Mouse (Mus musculus) G1E (cell line): Measurements from ENCODE around the gene Tmem128.

Experiments used
- CTCF ChIP-seq: IDR thresholded peaks from 2 replicates; pipeline ENCODE4 v1.5.1; 2012; ENCODE audit warnings: low read depth, low read length, inconsistent platforms, mixed read lengths
- GATA1 ChIP-seq: IDR thresholded peaks from 2 replicates; pipeline ENCODE4 v1.6.1; 2012; ENCODE audit warnings: borderline replicate concordance, low read length, inconsistent platforms, mixed read lengths
- POLR2AphosphoS5 ChIP-seq: IDR thresholded peaks from 2 replicates; pipeline ENCODE4 v1.6.1; 2012; ENCODE audit warnings: low read depth, low read length, inconsistent platforms; ENCODE audit not compliant: insufficient replicate concordance
- TAL1 ChIP-seq: conservative IDR thresholded peaks from 2 replicates; pipeline ENCODE4 v1.6.1; 2012; ENCODE audit warnings: low read depth, low read length, inconsistent platforms, mixed read lengths

DNA sequence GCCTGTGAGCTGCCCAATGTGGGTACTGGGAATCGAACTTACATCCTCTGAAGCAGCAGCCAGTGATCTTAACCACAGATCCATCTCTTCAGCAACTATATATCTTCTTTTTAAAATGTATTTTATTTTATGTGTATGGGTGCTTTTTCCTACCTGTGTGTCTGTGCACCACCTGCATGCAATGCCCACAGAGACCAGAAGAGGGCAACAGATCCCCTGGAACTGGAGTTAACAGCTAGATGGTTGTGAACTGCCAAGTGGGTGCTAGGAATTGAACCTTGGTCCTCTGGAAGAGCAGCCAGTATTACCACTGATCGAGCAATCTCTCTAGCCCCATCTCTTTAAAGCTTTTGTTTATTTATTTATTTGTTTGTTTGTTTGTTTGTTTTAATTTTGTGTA, 23.4 kb upstream of the Tmem128 start:
- TF ChIP-seq CTCF (no peak), GATA1 (no peak), TAL1 (no peak), POLR2AphosphoS5 (no peak)
